Mouse (Mus musculus): ENCODE results near the gene Ankmy1. TPM values are rescaled to one million over a fixed set of nuclear protein-coding genes. Genes with fewer than 3 reads are reported as not detected.

Gene Ankmy1
- 0.17 and 0.18 TPM in 2 replicates for polyA plus RNA-seq (2016; fragmentation: Nextera tagmentation; extraction: Ambion mirVana)

- peak within 1 kb of the TSS; percentile 27 for H3K4me3 ChIP-seq
- ATAC-seq (ENCODE audit: insufficient number of reproducible peaks, low FRiP score), result no peak
- WGBS, result 1% methylated on average over 15 of the region's 15 CpGs
- H3K9ac ChIP-seq, result 0 out of 2 replicates have a peak within 1 kb of the TSS, but pooled peaks have one; percentile 33
- no peaks in the 10 kb centered on the region for H3K9me3 ChIP-seq (replicated peaks)
- H3K27me3 ChIP-seq (replicated peaks), result peaks cover 36% of the 10 kb centered on the region
- no peak within 1 kb of the TSS for H3K27ac ChIP-seq (ENCODE audit: poor library complexity, severe bottlenecking)
- H3K36me3 ChIP-seq, result no peaks in the 10 kb centered on the region
- H3K4me2 ChIP-seq, result peak within 1 kb of the TSS; percentile 58
- peaks cover 13% of the 10 kb centered on the region for H3K4me1 ChIP-seq (replicated peaks)
These were observed at the start of gene Ankmy1 for GRCm38 (mm10) chr1:92902786-92903185. Gene Ankmy1 (minus strand): TSS chr1:92902906.

DNA sequence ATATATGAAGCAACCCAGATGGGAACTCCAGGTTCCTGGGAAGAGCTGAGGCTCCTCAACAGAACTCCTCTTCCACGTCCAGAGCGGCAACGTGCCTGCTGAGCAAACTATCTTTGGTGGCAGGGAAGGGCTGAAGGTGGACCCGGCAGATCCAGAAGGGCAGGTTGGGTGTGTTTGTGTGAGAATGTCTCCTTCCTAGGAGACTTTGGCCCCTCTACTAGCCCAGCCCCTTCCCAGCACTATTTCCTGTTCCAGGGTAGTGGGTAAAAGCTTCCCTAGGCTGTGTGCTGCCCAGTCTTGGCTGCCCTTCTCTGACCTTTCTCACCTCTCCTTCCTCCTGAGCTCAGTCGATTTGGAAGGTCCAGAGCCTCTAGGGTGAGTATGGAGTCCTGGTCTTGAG lies 47.9 kb upstream of the Ankmy1 start, which contains the start of gene Gpr35:
TSS of gene Gpr35 (plus strand) at position 259 of the 400 bp plus-strand sequence.
- Histone ChIP-seq H3K27me3 (replicated peaks) (no peaks in the 10 kb centered on the region), H3K4me3 (no peak within 1 kb of the TSS), H3K27ac (ENCODE audit: poor library complexity, severe bottlenecking) (no peak within 1 kb of the TSS), H3K9me3 (replicated peaks) (no peaks in the 10 kb centered on the region), H3K36me3 (peaks cover 34% of the 10 kb centered on the region), H3K4me1 (replicated peaks) (no peaks in the 10 kb centered on the region), H3K9ac (no peak within 1 kb of the TSS), H3K4me2 (no peak within 1 kb of the TSS)
- ATAC-seq (ENCODE audit: insufficient number of reproducible peaks, low FRiP score), result no peak
- 71% methylated on average over 5 of the region's 5 CpGs for WGBS

DNA sequence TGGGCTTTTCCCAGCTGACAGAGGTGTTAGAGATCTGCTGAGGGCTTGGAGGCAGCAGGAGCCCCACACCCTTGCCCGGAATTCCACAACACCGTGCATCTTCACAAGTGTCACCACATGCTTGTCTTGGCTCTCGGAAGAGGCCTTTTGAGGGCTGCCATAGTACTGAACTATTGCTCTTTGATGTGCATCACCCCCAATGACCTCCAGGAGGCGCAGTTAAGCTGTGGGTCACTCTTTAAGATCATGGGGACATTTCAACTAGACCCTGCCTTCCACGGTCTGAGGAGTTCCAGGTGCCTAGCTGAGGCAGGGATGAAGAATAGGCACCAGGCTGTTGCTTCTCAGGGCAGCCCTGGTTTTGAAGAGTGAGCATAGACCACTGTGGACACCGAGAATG lies 46.7 kb upstream of the Ankmy1 start:
- no peak for ATAC-seq (ENCODE audit: insufficient number of reproducible peaks, low FRiP score)
- no peak overlapping the region for H3K27ac ChIP-seq (ENCODE audit: poor library complexity, severe bottlenecking)
- WGBS, result 49% methylated on average over 6 of the region's 6 CpGs
- H3K4me2 ChIP-seq, result no peak overlapping the region
- no peak overlapping the region for H3K4me3 ChIP-seq
- no peaks in the 10 kb centered on the region for H3K4me1 ChIP-seq (replicated peaks)
- H3K27me3 ChIP-seq (replicated peaks), result no peaks in the 10 kb centered on the region
- H3K9me3 ChIP-seq (replicated peaks), result no peaks in the 10 kb centered on the region
- H3K36me3 ChIP-seq, result peaks cover 46% of the 10 kb centered on the region
- no peak overlapping the region for H3K9ac ChIP-seq

DNA sequence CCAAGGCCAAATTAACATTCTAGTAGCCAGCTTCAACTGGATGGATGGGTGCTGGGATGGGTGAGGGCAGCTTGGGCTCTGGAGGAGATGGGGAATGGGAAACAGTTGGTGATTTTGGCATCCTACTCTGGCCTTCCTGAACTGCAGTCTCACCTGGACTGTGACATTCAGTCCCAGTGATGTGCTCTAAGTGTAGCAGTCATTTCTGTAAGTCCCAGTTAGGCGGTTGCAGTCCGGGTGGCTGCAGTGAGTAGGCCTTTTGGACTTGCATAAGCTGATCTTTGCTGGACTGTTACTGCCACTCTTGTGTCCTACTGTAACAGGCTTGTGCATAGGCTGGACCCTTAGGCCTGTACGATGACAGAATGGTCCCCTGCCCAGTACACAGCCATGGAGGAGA lies 45.3 kb upstream of the Ankmy1 start:
- no peak overlapping the region for H3K4me3 ChIP-seq
- WGBS, result 86% methylated on average over 3 of the region's 3 CpGs
- no peaks in the 10 kb centered on the region for H3K27me3 ChIP-seq (replicated peaks)
- no peak overlapping the region; the same call in 1 of the 2 replicates for H3K9ac ChIP-seq
- H3K9me3 ChIP-seq (replicated peaks), result no peaks in the 10 kb centered on the region
- ATAC-seq (ENCODE audit: insufficient number of reproducible peaks, low FRiP score), result no peak
- H3K4me2 ChIP-seq, result no peak overlapping the region
- H3K4me1 ChIP-seq (replicated peaks), result no peaks in the 10 kb centered on the region
- H3K36me3 ChIP-seq, result peaks cover 55% of the 10 kb centered on the region
- no peak overlapping the region for H3K27ac ChIP-seq (ENCODE audit: poor library complexity, severe bottlenecking)

- H3K4me1 ChIP-seq (replicated peaks), result no peaks in the 10 kb centered on the region
- ATAC-seq (ENCODE audit: insufficient number of reproducible peaks, low FRiP score), result no peak
- no peaks in the 10 kb centered on the region for H3K27me3 ChIP-seq (replicated peaks)
- H3K9ac ChIP-seq, result no peak overlapping the region
- H3K4me3 ChIP-seq, result no peak overlapping the region
- no peak overlapping the region for H3K27ac ChIP-seq (ENCODE audit: poor library complexity, severe bottlenecking)
- peaks cover 88% of the 10 kb centered on the region for H3K36me3 ChIP-seq
- WGBS, result 89% methylated on average over 19 of the region's 19 CpGs
- H3K4me2 ChIP-seq, result no peak overlapping the region
- H3K9me3 ChIP-seq (replicated peaks), result no peaks in the 10 kb centered on the region
These were observed 40.7 kb upstream of the Ankmy1 start for GRCm38 (mm10) chr1:92943219-92943989.

- peaks cover 16% of the 10 kb centered on the region for H3K4me1 ChIP-seq (replicated peaks)
- no peak overlapping the region for H3K9ac ChIP-seq
- no peak overlapping the region for H3K4me2 ChIP-seq
- H3K36me3 ChIP-seq, result peaks cover 59% of the 10 kb centered on the region
- H3K9me3 ChIP-seq (replicated peaks), result no peaks in the 10 kb centered on the region
- no peak for ATAC-seq (ENCODE audit: insufficient number of reproducible peaks, low FRiP score)
- 82% methylated on average over 4 of the region's 4 CpGs for WGBS
- H3K27ac ChIP-seq (ENCODE audit: poor library complexity, severe bottlenecking), result no peak overlapping the region
- H3K27me3 ChIP-seq (replicated peaks), result no peaks in the 10 kb centered on the region
- no peak overlapping the region for H3K4me3 ChIP-seq
These were observed 37.0 kb upstream of the Ankmy1 start for GRCm38 (mm10) chr1:92939746-92940145.

DNA sequence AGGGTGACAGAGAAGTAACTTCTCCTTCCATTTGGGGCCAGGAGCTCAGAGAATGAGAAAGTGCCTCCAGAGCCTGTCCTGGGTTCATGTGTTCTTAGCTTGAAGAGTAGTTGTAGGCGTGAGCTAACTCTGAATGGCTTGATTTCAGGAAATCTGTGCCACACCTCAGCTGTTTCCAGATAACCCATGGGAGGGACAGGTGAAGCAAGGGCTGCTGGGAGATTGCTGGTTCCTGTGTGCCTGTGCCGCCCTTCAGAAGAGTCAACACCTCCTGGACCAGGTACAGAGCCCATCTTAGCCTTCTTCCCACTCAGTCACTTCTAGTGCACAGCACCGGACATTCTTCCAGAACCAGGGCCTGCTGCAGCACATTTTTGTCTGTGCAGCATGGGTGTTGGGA lies 35.1 kb upstream of the Ankmy1 start:
- H3K9me3 ChIP-seq (replicated peaks), result peaks cover 4% of the 10 kb centered on the region; the same call in 1 of the 2 replicates
- H3K9ac ChIP-seq, result no peak overlapping the region
- no peak overlapping the region for H3K4me3 ChIP-seq
- H3K4me1 ChIP-seq (replicated peaks), result peaks cover 21% of the 10 kb centered on the region
- ATAC-seq (ENCODE audit: insufficient number of reproducible peaks, low FRiP score), result no peak
- 85% methylated on average over 3 of the region's 3 CpGs for WGBS
- no peak overlapping the region for H3K4me2 ChIP-seq
- H3K36me3 ChIP-seq, result peaks cover 46% of the 10 kb centered on the region
- no peaks in the 10 kb centered on the region for H3K27me3 ChIP-seq (replicated peaks)
- H3K27ac ChIP-seq (ENCODE audit: poor library complexity, severe bottlenecking), result no peak overlapping the region

DNA sequence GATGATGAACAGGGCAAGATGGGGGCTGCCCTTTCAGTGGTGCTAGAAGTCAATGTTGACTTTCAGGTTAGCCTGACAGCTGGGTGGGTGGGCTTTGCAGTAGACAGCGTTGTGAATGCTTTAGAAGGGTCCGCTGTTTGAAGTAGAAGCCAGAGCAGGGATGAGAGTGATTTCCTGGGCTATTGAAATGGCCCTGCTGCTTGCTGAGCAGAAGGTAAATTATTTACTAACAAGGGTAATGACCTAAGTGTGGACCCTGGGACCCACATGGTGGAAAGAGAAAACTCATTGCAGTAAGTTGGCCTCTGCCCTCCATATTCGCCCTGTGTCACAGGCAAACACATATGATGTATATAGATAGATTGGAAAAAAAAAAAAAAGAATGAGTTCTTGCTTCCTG lies 33.8 kb upstream of the Ankmy1 start:
- 81% methylated on average over 3 of the region's 3 CpGs for WGBS

DNA sequence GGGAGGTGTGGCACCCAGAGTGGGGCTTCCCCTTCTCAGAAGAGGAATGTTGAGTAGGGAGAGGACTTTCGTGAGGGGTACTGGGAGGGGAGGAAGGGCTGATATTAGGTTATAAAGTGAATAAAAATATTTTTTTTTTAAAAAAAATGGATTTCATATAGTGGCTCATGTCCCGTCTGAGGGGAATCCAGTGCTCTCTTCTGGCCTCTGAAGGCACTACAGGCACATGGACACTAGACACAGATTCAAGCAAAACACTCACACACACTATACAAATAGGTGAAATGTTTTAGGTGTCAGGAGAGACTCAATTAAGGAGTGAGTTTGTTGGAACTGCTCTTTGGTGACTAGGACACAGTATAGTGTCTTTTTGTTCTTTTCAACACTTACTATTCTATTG lies 33.3 kb upstream of the Ankmy1 start:
- Histone ChIP-seq H3K4me2 (peak overlapping the region; percentile 92), H3K9ac (no peak overlapping the region), H3K9me3 (replicated peaks) (peaks cover 12% of the 10 kb centered on the region; the same call in 1 of the 2 replicates), H3K36me3 (peaks cover 30% of the 10 kb centered on the region), H3K4me3 (peak overlapping the region; percentile 82), H3K27ac (ENCODE audit: poor library complexity, severe bottlenecking) (no peak overlapping the region), H3K27me3 (replicated peaks) (no peaks in the 10 kb centered on the region), H3K4me1 (replicated peaks) (peaks cover 21% of the 10 kb centered on the region)
- WGBS, result 56% methylated on average over 2 of the region's 2 CpGs
- no peak for ATAC-seq (ENCODE audit: insufficient number of reproducible peaks, low FRiP score)

More for the DNA sequence above, 33.8 kb upstream of the Ankmy1 start:
- Histone ChIP-seq H3K9ac (no peak overlapping the region), H3K9me3 (replicated peaks) (peaks cover 12% of the 10 kb centered on the region; the same call in 1 of the 2 replicates), H3K36me3 (peaks cover 33% of the 10 kb centered on the region), H3K27ac (ENCODE audit: poor library complexity, severe bottlenecking) (no peak overlapping the region), H3K4me1 (replicated peaks) (peaks cover 21% of the 10 kb centered on the region), H3K4me3 (no peak overlapping the region), H3K27me3 (replicated peaks) (no peaks in the 10 kb centered on the region), H3K4me2 (no peak overlapping the region)
- ATAC-seq (ENCODE audit: insufficient number of reproducible peaks, low FRiP score), result no peak

DNA sequence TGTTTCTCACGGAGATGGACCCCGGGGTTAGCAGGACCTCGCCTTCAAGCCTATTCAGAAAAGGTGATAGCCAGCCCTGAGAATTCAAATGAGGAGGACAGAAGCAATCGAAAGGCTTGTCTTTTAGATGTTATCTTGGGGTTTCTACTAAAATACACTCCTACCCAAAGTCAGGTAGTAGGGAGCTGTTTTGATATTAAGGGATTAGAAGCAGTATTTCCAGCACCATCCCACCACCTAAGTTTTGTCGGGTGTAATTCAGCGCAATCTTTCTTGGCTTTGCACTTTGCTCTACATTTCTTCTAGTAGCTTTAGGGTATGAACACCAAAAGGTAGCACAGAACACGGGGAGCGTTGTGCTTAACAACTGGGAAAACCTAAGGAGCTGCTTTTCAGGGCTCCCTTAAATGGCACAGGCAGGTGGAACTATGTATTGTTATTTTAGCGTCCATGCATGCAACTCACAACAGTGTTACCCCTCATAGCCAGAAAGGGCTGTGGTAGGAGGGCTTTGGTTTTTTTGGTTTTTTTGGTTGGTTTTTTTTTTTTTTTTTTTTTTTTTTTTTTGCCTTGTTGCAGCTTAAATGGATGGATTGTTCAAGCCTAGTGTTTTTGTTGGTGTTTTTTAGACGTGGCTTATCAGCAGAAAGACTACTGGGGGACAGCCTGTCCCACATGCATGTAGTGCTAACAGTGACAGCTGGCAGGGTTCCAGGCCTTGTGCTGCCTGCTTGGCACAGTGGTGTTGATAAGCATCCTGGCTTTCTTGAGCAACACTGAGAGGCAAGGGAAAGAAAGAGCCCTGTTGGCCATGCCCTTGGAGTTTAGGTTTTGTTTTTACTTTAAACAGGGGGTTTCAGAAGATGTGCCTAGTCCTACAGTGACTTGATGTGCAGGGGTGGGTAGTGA lies 32.6 kb upstream of the Ankmy1 start:
- Histone ChIP-seq H3K4me1 (replicated peaks) (peaks cover 21% of the 10 kb centered on the region), H3K36me3 (peaks cover 27% of the 10 kb centered on the region), H3K27me3 (replicated peaks) (peaks cover 2% of the 10 kb centered on the region; the same call in 1 of the 2 replicates), H3K4me2 (peak overlapping the region; percentile 92), H3K9me3 (replicated peaks) (peaks cover 12% of the 10 kb centered on the region; the same call in 1 of the 2 replicates), H3K9ac (peak overlapping the region; percentile 84), H3K4me3 (peak overlapping the region; percentile 82), H3K27ac (ENCODE audit: poor library complexity, severe bottlenecking) (peak overlapping the region; percentile 92; the same call in 1 of the 2 replicates)
- 14% methylated on average over 10 of the region's 10 CpGs for WGBS
- no peak for ATAC-seq (ENCODE audit: insufficient number of reproducible peaks, low FRiP score)
